Mouse (Mus musculus) ES-E14 (cell line): Measurements from ENCODE around the gene Ddx52. TPM values are rescaled to one million over a fixed set of nuclear protein-coding genes. Genes with fewer than 3 reads are reported as not detected.

ENCODE experiments used
- DNase-seq: peaks from one replicate; pipeline ENCODE4 v3.0.0-alpha.2; 2013; ENCODE audit warnings: low read depth, low spot score
- H3K27ac ChIP-seq: 2 replicates; pipeline ENCODE4 v1.5.1; 2012; ENCODE audit warnings: low read depth, mild to moderate bottlenecking, low read length, moderate library complexity, mixed read lengths; ENCODE audit not compliant: poor library complexity, insufficient read depth, severe bottlenecking
- H3K36me3 ChIP-seq: 2 replicates; pipeline ENCODE4 v1.6.1; 2012; ENCODE audit warnings: mild to moderate bottlenecking, low read length, moderate library complexity, mixed read lengths; ENCODE audit not compliant: control insufficient read depth, poor library complexity, insufficient read depth, severe bottlenecking
- H3K4me1 ChIP-seq, 2 experiments: fragments of 150-350 bp in 1 of 2; sonication (generic) in 1 of 2; 2 replicates each; pipeline ENCODE4 v1.6.1; 2012; ENCODE audit warnings: low read length in 2 of 2, mild to moderate bottlenecking in 1 of 2, mixed read lengths in 1 of 2; ENCODE audit not compliant: control insufficient read depth in 2 of 2, insufficient read depth in 2 of 2, poor library complexity in 1 of 2
- H3K4me3 ChIP-seq, 2 experiments: fragments of 150-350 bp in 1 of 2; sonication (generic) in 1 of 2; 2 replicates each; pipeline ENCODE4 v1.5.1; 2012; ENCODE audit warnings: low read length in 2 of 2, low read depth in 1 of 2, mild to moderate bottlenecking in 1 of 2, mixed read lengths in 1 of 2; ENCODE audit not compliant: insufficient read depth in 1 of 2, poor library complexity in 1 of 2, severe bottlenecking in 1 of 2
- H3K9ac ChIP-seq: 2 replicates; pipeline ENCODE4 v1.6.1; 2012; ENCODE audit warnings: low read depth, mild to moderate bottlenecking, low read length, mixed read lengths; ENCODE audit not compliant: poor library complexity, insufficient read depth, severe bottlenecking
- H3K9me3 ChIP-seq: fragments of 150-350 bp; sonication (generic); 2 replicates; pipeline ENCODE4 v1.6.1; 2012; ENCODE audit warnings: low read depth, mild to moderate bottlenecking, low read length; ENCODE audit not compliant: control insufficient read depth, insufficient read depth
- CHD2 ChIP-seq: IDR thresholded peaks from 2 replicates; pipeline ENCODE4 v1.6.1; 2014; ENCODE audit warnings: mild to moderate bottlenecking, low read depth, low read length, inconsistent platforms
- HCFC1 ChIP-seq: IDR thresholded peaks from 2 replicates; pipeline ENCODE4 v1.6.1; 2012; ENCODE audit warnings: low read length, inconsistent platforms, borderline replicate concordance; ENCODE audit not compliant: insufficient read depth
- MAFK ChIP-seq: IDR thresholded peaks from 2 replicates; pipeline ENCODE4 v1.6.1; 2014; ENCODE audit warnings: mild to moderate bottlenecking, low read depth, low read length, inconsistent platforms; ENCODE audit not compliant: insufficient read depth
- ZC3H11A ChIP-seq: IDR thresholded peaks from 2 replicates; pipeline ENCODE4 v1.6.1; 2012; ENCODE audit warnings: low read depth, mild to moderate bottlenecking, inconsistent platforms, low read length, borderline replicate concordance
- ZNF384 ChIP-seq: IDR thresholded peaks from 2 replicates; pipeline ENCODE4 v1.6.1; 2012; ENCODE audit warnings: low read depth, low read length, inconsistent platforms
- in situ Hi-C, 2 experiments: fragments of 600-800 bp; cut with MboI; formaldehyde crosslinking; loops; one replicate each; pipeline ENCODE4 v1.15.1; 2025; ENCODE audit warnings: low sequenced_read_pairs in 2 of 2, inconsistent platforms in 1 of 2; ENCODE audit not compliant: unreplicated experiment in 2 of 2
- total RNA-seq: library from RNA; depleted of rRNA; stranded (reverse); fragments of 300-350 nt; gene quantifications from 2 replicates; pipeline ENCODE4 v1.2.3, GENCODE M21; 2012

The Ddx52 gene
- total RNA-seq, 1 experiment, result 44.1 TPM

DNA sequence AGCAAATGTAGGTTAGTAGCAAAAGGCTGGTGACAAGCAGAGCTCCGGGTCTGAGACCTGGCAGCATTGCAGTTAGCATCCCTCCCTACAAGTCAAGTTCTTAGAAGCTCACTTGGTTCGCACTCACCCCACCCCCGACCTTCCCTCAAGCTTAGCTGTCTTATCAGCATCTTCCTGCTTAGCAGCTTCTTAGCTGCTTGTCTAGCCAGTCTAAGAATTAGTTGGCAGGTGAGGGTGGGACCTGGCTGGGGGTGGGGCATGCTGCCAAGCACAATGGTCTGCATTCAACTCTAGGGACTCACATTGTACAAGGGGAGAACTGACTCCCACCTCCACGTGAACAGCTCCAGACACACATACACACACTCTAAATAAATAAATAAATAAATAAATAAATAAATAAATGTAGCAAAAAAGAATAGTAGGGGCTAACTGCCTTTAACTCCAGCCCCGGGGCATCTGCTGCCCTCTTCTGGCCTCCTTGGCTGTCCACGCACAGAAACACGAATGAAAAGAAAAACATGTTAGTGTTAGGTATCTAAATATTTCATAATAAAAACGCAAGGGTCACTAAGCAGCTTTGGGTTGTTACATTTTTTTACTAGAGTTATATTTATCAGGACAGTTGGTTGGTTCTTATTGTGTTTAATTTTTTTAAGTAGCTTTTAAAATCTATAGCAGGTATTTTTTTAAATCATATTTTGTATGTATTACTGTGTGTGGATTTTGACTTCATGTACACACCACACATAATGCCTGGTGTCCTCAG, 25.8 kb downstream of the Ddx52 start:
- Histone ChIP-seq H3K27ac (peak overlapping the region; percentile 6; the same call in 1 of the 2 replicates), H3K4me3 (no peak overlapping the region), H3K9me3 (no peaks in the 10 kb centered on the region), H3K36me3 (no peaks in the 10 kb centered on the region), H3K4me1 (peaks cover 1 to 5% of the 10 kb centered on the region in 2 experiments; a peak in 2 of 4 replicates), H3K9ac (no peak overlapping the region)
- in situ Hi-C loops, result no loop called here
- DNase-seq, result no peak
- TF ChIP-seq ZNF384, result no peak
- no peak for TF ChIP-seq CHD2
- no peak for TF ChIP-seq MAFK
- TF ChIP-seq ZC3H11A, result no peak
- no peak for TF ChIP-seq HCFC1

DNA sequence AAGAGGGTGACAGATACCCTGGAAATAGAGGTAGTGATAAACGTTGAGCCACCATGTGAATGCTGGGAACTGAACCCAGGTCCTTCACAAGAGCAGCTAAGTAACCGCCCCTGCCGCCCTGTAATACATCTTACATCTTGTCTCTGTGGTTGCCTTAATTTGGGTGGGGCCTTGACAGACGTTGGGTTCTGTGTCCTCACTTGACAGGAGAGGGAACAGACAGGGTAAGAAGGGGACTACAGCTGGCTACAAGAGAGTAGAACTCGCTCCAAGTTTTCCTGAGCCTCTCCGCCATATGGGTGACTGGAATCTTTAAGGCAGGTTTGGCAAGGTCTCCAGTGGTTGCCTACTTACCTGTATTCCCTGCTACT, 26.3 kb downstream of the Ddx52 start:
- H3K4me3 ChIP-seq, result no peak overlapping the region
- no peak overlapping the region for H3K27ac ChIP-seq
- no peak overlapping the region for H3K9ac ChIP-seq
- H3K4me1 ChIP-seq, result peaks cover 1 to 5% of the 10 kb centered on the region in 2 experiments; a peak in 2 of 4 replicates
- H3K9me3 ChIP-seq, result no peaks in the 10 kb centered on the region
- no peak for TF ChIP-seq MAFK
- no peak for TF ChIP-seq HCFC1
- TF ChIP-seq CHD2, result no peak
- no peak for TF ChIP-seq ZC3H11A
- TF ChIP-seq ZNF384, result no peak
- H3K36me3 ChIP-seq, result no peaks in the 10 kb centered on the region
- DNase-seq, result no peak
- in situ Hi-C loops, result no loop called here

DNA sequence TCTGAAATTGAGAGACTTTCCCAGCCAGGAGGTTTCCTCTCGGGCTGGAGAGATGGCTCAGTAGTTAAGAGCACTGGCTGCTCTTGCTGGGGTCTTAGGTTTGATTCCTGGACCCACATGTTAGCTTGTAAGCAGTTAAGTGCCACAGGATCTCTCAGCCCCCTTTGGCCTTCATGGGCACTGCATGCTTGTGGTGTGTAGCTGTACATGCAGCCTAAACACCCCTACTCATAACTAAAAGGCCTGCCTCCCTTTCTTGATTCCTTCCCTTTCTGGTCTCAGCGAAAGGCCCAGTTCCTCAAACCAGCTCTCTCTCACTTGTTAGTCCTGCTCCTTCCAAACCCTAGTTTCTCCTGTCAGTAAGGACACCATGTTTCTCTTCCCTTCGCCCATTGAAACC, 27.2 kb downstream of the Ddx52 start:
- no peaks in the 10 kb centered on the region for H3K9me3 ChIP-seq
- H3K4me1 ChIP-seq, result peaks cover 1 to 8% of the 10 kb centered on the region in 2 experiments; a peak in 2 of 4 replicates
- TF ChIP-seq CHD2 (no peak), ZC3H11A (no peak), MAFK (no peak), HCFC1 (no peak), ZNF384 (no peak)
- H3K4me3 ChIP-seq, result no peak overlapping the region
- no peak for DNase-seq
- H3K27ac ChIP-seq, result no peak overlapping the region
- H3K36me3 ChIP-seq, result no peaks in the 10 kb centered on the region
- H3K9ac ChIP-seq, result no peak overlapping the region
- in situ Hi-C loops, result no loop called here

DNA sequence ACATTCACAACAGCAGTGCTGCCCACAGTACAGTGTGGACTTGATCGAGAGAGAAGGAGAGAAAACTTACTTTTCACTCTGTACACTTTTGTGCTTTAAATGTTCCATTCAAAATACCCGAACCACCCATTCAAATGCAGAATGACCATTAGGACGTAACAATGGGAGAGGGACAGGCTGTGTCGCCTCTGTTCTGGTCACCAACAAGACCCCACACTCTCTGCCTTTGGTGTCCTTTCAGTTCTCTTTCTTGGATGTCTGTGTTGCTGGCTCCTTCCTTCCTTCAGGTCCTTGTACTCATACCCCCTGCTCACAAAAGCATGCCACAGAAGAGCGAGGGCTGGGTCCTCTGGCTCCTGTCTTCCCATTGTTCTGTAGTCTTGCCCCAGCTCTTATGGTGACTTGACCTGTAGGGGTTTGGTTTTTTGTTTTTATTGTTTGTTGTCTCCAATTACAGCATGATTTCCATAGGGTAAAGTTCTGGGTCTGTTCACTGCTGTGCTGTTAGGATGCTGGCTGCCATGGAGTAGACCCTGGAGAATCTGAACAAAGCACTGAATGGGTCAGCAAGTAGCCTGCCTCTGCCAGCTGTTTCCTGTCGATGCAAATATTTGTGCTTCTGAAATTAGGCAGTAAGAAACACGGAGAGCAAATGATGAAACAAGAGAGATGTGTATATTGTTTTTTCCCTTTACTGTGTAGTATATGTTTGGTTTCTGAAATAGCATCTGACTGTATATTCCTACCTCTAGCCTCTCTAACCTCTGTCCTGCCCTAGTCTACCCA, 32.9 kb downstream of the Ddx52 start:
- Histone ChIP-seq H3K36me3 (no peaks in the 10 kb centered on the region; the same call in 1 of the 2 replicates), H3K4me3 (no peak overlapping the region), H3K9me3 (no peaks in the 10 kb centered on the region), H3K4me1 (peaks cover 0 to 11% of the 10 kb centered on the region in 2 experiments; a peak in 2 of 4 replicates), H3K9ac (no peak overlapping the region), H3K27ac (peak overlapping the region; percentile 73)
- DNase-seq, result peak; percentile 38
- TF ChIP-seq CHD2 (no peak), ZC3H11A (no peak), HCFC1 (no peak), MAFK (no peak), ZNF384 (no peak)
- in situ Hi-C loops, result no loop called here
